Mouse (Mus musculus) kidney, adult 11 months (tissue): ENCODE results near the gene Rps17.
A peak's percentile ranks its signal among the peaks of the same experiment; 100 is the strongest.

Source experiments
- DNase-seq: peaks from one replicate; pipeline ENCODE4 v3.0.0; 2022

Gene Rps17

GRCm38 (mm10) chr7:81344544-81345446 is at the start of gene Rps17:
Rps17 (minus strand) TSS chr7:81345254.
- peak; percentile 94 for DNase-seq

GRCm38 (mm10) chr7:81379363-81379762 is 34.3 kb upstream of the Rps17 start:
- no peak for DNase-seq

GRCm38 (mm10) chr7:81372337-81372920 is 27.4 kb upstream of the Rps17 start:
- no peak for DNase-seq

- DNase-seq = no peak
Observed at GRCm38 (mm10) chr7:81371811-81372210, 26.8 kb upstream of the Rps17 start.

GRCm38 (mm10) chr7:81369724-81370123 is 24.7 kb upstream of the Rps17 start:
- DNase-seq = no peak

- DNase-seq = no peak
Observed at GRCm38 (mm10) chr7:81367946-81368345, 22.9 kb upstream of the Rps17 start.

- no peak for DNase-seq
Observed at GRCm38 (mm10) chr7:81356975-81357374, 11.9 kb upstream of the Rps17 start.

GRCm38 (mm10) chr7:81356360-81356759 is 11.3 kb upstream of the Rps17 start:
- no peak for DNase-seq

GRCm38 (mm10) chr7:81355746-81356145 is 10.7 kb upstream of the Rps17 start:
- no peak for DNase-seq

- no peak for DNase-seq
Observed at GRCm38 (mm10) chr7:81351826-81352225, 6.8 kb upstream of the Rps17 start.

GRCm38 (mm10) chr7:81348206-81348605 is 3.2 kb upstream of the Rps17 start:
- no peak for DNase-seq

GRCm38 (mm10) chr7:81345447-81346170 is 555 bp upstream of the Rps17 start:
- DNase-seq = no peak

- no peak for DNase-seq
Observed at GRCm38 (mm10) chr7:81343831-81344230, 1.2 kb downstream of the Rps17 start.

- no peak for DNase-seq
Observed at GRCm38 (mm10) chr7:81343316-81343715, 1.7 kb downstream of the Rps17 start.

- DNase-seq = peak; percentile 36
Observed at GRCm38 (mm10) chr7:81342356-81343094, 2.5 kb downstream of the Rps17 start.

- DNase-seq = no peak
Observed at GRCm38 (mm10) chr7:81341563-81341962, 3.5 kb downstream of the Rps17 start.

- peak; percentile 59 for DNase-seq
Observed at GRCm38 (mm10) chr7:81339783-81340182, 5.3 kb downstream of the Rps17 start.

GRCm38 (mm10) chr7:81338522-81338873 is 6.6 kb downstream of the Rps17 start:
- no peak for DNase-seq

GRCm38 (mm10) chr7:81337785-81338521 is 7.1 kb downstream of the Rps17 start:
- DNase-seq = no peak

- no peak for DNase-seq
Observed at GRCm38 (mm10) chr7:81336432-81336786, 8.6 kb downstream of the Rps17 start.

GRCm38 (mm10) chr7:81335705-81336431 is 9.2 kb downstream of the Rps17 start:
- DNase-seq = no peak

- no peak for DNase-seq
Observed at GRCm38 (mm10) chr7:81331851-81332250, 13.2 kb downstream of the Rps17 start.
